Mouse (Mus musculus): ENCODE results near the gene 1110032A03Rik.

GRCm38 (mm10) chr9:50753947-50754346 is 21.4 kb downstream of the 1110032A03Rik start:
- TF ChIP-seq CTCF (IDR thresholded peaks at IDR 0.05; ENCODE audit: control insufficient read depth, insufficient read depth, insufficient read length) (no peak), MYOG (IDR thresholded peaks at IDR 0.05; ENCODE audit: control insufficient read depth, extremely low read depth, insufficient read length) (no peak), CEBPB (IDR thresholded peaks at IDR 0.05; ENCODE audit: low read depth) (no peak), MAX (IDR thresholded peaks at IDR 0.05) (no peak)
